Mouse (Mus musculus) kidney, adult 18-20 months (tissue): Measurements from ENCODE around the gene Hsd17b1.

Experiments used
- DNase-seq: peaks from one replicate; pipeline ENCODE4 v3.0.0; 2021

The Hsd17b1 gene

GRCm38 (mm10) chr11:101062165-101062884 is 15.9 kb upstream of the Hsd17b1 start:
- no peak for DNase-seq

GRCm38 (mm10) chr11:101062971-101063675 is 15.1 kb upstream of the Hsd17b1 start:
- DNase-seq, result no peak

- no peak for DNase-seq
These were observed 14.4 kb upstream of the Hsd17b1 start for GRCm38 (mm10) chr11:101063676-101064327.

GRCm38 (mm10) chr11:101064462-101064861 is 13.7 kb upstream of the Hsd17b1 start:
- no peak for DNase-seq

- no peak for DNase-seq
These were observed 13.2 kb upstream of the Hsd17b1 start for GRCm38 (mm10) chr11:101065002-101065401.

- DNase-seq, result peak; percentile 92
These were observed 11.4 kb upstream of the Hsd17b1 start for GRCm38 (mm10) chr11:101066549-101067412.

- DNase-seq, result peak; percentile 97
These were observed 8.6 kb upstream of the Hsd17b1 start, which contains the start of gene Naglu for GRCm38 (mm10) chr11:101069391-101070188. Naglu (plus strand) TSS chr11:101070012.

- no peak for DNase-seq
These were observed 8.1 kb upstream of the Hsd17b1 start for GRCm38 (mm10) chr11:101070189-101070527.

GRCm38 (mm10) chr11:101070987-101071386 is 7.2 kb upstream of the Hsd17b1 start:
- DNase-seq, result no peak

- DNase-seq, result no peak
These were observed 6.3 kb upstream of the Hsd17b1 start for GRCm38 (mm10) chr11:101071810-101072428.

GRCm38 (mm10) chr11:101079746-101080145 is 1.5 kb downstream of the Hsd17b1 start:
- no peak for DNase-seq

GRCm38 (mm10) chr11:101080421-101080820 is 2.2 kb downstream of the Hsd17b1 start:
- DNase-seq, result no peak

- DNase-seq, result no peak
These were observed 3.4 kb downstream of the Hsd17b1 start for GRCm38 (mm10) chr11:101081659-101082058.

- DNase-seq, result peak; percentile 87
These were observed 4.2 kb downstream of the Hsd17b1 start, which contains the start of gene Coasy for GRCm38 (mm10) chr11:101082208-101083082. Coasy (plus strand) TSS chr11:101082565.

- peak; percentile 68 for DNase-seq
These were observed 5.0 kb downstream of the Hsd17b1 start for GRCm38 (mm10) chr11:101083083-101083697.

- DNase-seq, result no peak
These were observed 6.0 kb downstream of the Hsd17b1 start for GRCm38 (mm10) chr11:101084246-101084645.

- DNase-seq, result no peak
These were observed 6.6 kb downstream of the Hsd17b1 start for GRCm38 (mm10) chr11:101084811-101085210.

GRCm38 (mm10) chr11:101085617-101086322 is 7.6 kb downstream of the Hsd17b1 start:
- DNase-seq, result no peak

- DNase-seq, result no peak
These were observed 8.1 kb downstream of the Hsd17b1 start for GRCm38 (mm10) chr11:101086323-101086674.
